Mouse (Mus musculus) kidney, adult 2 months (tissue): ENCODE measurements at regions not wholly inside any gene's neighbourhood (a gene's known extent, or its start where the extent isn't known, plus 50 kb on each side); places are given as distances from the start of the nearest gene placed in this dataset.

Source experiments
- DNase-seq: peaks from one replicate; pipeline ENCODE4 v3.0.0; 2021
- H3K27ac ChIP-seq: fragments of 200-500 bp; 2 replicates; pipeline ENCODE4 v1.5.1; 2012; ENCODE audit warnings: low read depth, low read length, control low read depth, inconsistent platforms; ENCODE audit not compliant: insufficient read depth
- H3K27me3 ChIP-seq: fragments of 200-500 bp; replicated peaks from 2 replicates; pipeline ENCODE4 v1.6.1; 2012; ENCODE audit warnings: mild to moderate bottlenecking, moderate library complexity, low read length, inconsistent platforms; ENCODE audit not compliant: control insufficient read depth, insufficient read depth
- H3K36me3 ChIP-seq: fragments of 200-500 bp; 2 replicates; pipeline ENCODE4 v1.6.1; 2012; ENCODE audit warnings: mild to moderate bottlenecking, moderate library complexity, low read length, inconsistent platforms; ENCODE audit not compliant: control insufficient read depth, insufficient read depth
- H3K4me1 ChIP-seq: fragments of 200-500 bp; 2 replicates; pipeline ENCODE4 v1.6.1; 2011; ENCODE audit warnings: low read length; ENCODE audit not compliant: control insufficient read depth, insufficient read depth
- H3K4me3 ChIP-seq: fragments of 200-500 bp; 2 replicates; pipeline ENCODE4 v1.5.1; 2011; ENCODE audit warnings: mild to moderate bottlenecking, low read depth, low read length, control low read depth; ENCODE audit not compliant: insufficient read depth
- CTCF ChIP-seq: fragments of 200-500 bp; conservative IDR thresholded peaks from 2 replicates; pipeline ENCODE4 v1.5.1; 2011; ENCODE audit warnings: low read depth, mild to moderate bottlenecking, control low read depth, low read length, moderate library complexity, mixed read lengths; ENCODE audit not compliant: insufficient read depth, insufficient read length
- POLR2A ChIP-seq: fragments of 200-500 bp; IDR thresholded peaks from one replicate; pipeline ENCODE4 v1.6.1; 2011; ENCODE audit warnings: low read depth, low read length, control low read depth
- WGBS: fragments of 180-500 bp; shearing (Covaris S2); methylation state at CpG from one replicate; pipeline ENCODE4 v1.1.7; 2018; 5-methylcytosine and 5-hydroxymethylcytosine counted together

DNA sequence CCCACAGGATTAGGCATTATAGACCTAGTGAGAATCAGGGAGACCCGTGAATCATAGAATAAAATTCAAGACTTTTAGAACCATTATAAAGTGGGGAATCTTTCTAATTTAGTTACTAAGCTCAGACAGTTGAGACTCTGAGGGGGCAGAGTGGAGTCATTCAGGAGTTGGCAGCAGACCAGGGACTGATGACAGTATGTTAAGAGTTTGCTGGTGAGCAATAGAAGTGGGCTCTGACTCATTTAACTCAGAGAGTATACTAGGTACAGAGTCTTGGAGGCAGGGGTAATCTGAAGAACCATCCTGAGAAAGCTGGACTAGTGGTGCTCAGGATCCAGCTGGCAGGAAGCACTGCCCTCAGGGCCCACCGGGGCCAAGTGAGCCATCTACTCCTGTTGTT is 184.9 kb upstream of the Npy start:
- DNase-seq = no peak

DNA sequence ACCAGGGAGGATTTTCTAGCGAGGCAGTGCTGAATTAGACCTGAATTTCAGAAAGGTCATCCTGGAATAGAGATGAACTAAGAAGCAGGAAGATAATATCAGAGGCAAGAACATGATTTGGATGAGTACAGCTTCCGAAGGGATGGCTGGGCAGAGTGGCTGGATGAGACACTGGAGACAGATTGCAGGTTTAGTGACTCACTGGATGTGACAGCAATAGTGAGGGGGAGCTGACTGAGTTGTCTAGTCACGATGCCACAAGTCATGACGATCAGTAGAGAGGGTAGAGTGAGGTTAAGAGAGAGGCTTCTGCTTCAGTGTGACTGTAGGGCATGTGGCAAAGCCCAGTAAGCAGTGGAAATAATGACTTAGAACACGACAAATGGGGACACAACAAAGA is 181.3 kb upstream of the Npy start:
- WGBS = 77% methylated on average over 5 of the region's 5 CpGs
- TF ChIP-seq POLR2A = no peak
- no peak for TF ChIP-seq CTCF

More for the DNA sequence above, 184.9 kb upstream of the Npy start:
- no peaks in the 10 kb centered on the region for H3K27me3 ChIP-seq
- WGBS = 79% methylated on average over 2 of the region's 2 CpGs
- no peak overlapping the region for H3K27ac ChIP-seq
- TF ChIP-seq CTCF = no peak
- no peaks in the 10 kb centered on the region for H3K4me1 ChIP-seq
- H3K4me3 ChIP-seq = no peak overlapping the region
- no peaks in the 10 kb centered on the region for H3K36me3 ChIP-seq

DNA sequence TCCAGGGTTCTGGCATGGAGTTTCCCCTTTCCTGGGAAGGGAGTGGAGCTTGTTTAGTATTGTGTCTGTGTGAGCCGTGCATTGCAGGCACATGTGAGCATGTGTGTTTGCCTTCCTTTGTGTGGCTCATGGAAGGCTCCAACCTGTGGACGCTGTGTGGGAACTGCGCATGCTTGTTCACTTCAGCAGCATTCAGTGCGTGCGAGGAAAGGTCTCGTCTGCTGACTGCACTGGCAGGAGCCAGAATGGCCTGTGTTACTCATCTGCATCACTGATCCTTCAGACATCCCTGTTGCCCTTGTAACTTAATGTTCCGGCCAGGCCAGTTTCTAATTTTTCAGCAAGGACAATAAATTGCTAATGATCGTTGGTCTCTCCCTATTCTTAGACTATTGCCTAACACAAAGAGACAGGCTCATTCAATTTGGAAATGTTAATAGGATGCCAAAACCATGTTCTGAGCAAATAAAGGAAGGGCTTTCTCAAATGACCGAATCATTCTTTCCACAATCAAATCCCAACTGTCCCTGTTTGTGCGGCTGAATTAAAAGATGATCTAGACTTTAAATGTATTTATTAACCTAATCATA is 167.9 kb upstream of the Npy start:
- DNase-seq = no peak
- WGBS = 49% methylated on average over 10 of the region's 10 CpGs
- Histone ChIP-seq H3K4me1 (no peaks in the 10 kb centered on the region), H3K27ac (no peak overlapping the region), H3K36me3 (no peaks in the 10 kb centered on the region), H3K4me3 (no peak overlapping the region), H3K27me3 (no peaks in the 10 kb centered on the region)
- TF ChIP-seq POLR2A (no peak), CTCF (no peak)

More for the DNA sequence above, 181.3 kb upstream of the Npy start:
- no peaks in the 10 kb centered on the region for H3K4me1 ChIP-seq
- H3K27me3 ChIP-seq = no peaks in the 10 kb centered on the region
- H3K36me3 ChIP-seq = no peaks in the 10 kb centered on the region
- H3K27ac ChIP-seq = no peak overlapping the region
- DNase-seq = no peak
- no peak overlapping the region for H3K4me3 ChIP-seq

DNA sequence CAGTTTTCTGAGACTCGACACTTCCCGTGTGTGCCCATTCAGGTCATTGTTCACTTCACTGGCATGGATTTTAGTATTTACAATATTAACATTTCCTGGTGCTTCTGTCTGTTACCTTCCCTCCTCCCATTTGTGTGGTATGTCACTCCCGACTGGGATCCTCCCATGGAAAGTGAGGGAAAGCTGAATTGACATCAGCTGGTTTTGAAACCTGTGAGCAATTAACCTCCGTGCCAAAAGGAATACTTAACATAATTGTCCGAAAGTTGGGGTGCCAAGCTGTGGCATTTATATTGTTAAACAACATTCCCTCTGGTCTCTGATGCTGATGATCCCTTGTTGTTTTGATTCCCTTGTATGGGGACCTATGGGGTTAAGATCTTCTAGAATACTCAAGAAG is 167.3 kb upstream of the Npy start:
- H3K4me1 ChIP-seq = no peaks in the 10 kb centered on the region
- H3K27me3 ChIP-seq = no peaks in the 10 kb centered on the region
- H3K4me3 ChIP-seq = no peak overlapping the region
- H3K27ac ChIP-seq = no peak overlapping the region
- DNase-seq = no peak
- no peak for TF ChIP-seq POLR2A
- TF ChIP-seq CTCF = no peak
- 47% methylated on average over 5 of the region's 5 CpGs for WGBS
- H3K36me3 ChIP-seq = no peaks in the 10 kb centered on the region

DNA sequence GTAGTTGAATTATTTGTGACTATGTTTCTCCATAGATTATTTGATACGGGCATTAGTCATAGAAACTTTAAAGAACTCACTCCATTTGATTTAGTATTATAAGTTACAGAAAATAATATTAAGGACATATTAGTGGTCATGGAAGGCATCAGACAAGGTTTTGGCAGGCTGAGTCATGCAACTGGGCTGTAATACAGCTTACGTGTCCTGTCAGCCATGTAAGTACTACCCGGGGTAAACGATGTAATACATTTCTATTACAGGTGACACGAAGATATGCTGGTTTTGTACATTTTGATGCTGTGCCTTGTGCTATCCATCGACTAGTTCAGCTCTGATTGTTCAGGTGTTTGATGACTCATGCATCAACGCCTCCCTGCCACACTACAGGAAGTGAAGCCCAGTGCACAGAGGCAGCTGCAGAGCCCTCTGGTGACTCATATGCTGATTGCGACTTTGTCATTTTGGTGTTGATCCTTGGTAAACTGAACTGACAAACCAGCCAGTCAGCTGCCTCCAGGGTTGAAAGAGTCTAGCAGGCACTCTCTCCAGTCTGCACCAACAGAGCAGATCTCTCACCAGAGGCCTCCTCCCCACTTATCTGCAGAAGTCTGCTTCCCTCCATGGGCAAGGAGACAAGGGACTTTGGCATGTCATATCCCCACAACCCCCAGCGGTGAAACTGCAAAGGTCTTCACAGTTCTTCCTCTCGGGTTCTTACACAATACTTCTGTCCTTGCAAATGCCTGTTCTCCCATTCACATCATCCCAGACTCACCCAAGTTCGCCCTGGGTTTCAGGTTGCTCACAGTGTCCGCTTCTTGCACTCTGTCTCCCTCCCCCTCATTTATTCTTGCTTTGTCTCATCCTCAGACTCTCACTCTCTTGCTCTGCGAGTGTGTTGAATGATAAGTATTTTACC is 165.9 kb upstream of the Npy start:
- no peak overlapping the region for H3K4me3 ChIP-seq
- no peaks in the 10 kb centered on the region for H3K4me1 ChIP-seq
- TF ChIP-seq CTCF (no peak), POLR2A (no peak)
- H3K36me3 ChIP-seq = no peaks in the 10 kb centered on the region
- WGBS = 56% methylated on average over 13 of the region's 13 CpGs
- no peaks in the 10 kb centered on the region for H3K27me3 ChIP-seq
- no peak for DNase-seq
- no peak overlapping the region for H3K27ac ChIP-seq

DNA sequence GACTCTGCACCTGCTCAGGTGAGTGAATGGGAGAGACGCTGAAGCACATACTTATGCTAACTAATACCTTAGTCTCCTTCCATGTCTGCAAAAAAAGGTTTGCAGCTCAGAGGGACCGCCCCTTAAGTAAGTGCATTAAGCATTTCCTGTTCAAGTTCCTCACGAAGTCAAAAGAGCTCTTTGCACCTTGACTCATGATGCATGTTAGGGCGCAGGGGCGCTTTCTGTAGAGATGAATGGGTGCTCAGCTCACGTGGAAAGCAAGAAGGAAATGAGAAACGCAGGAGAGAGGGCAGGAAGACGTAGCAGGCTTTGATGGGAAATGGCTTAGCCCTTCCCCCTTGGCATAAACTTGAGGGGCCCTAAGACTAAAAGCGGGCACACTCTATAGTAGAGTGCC is 164.5 kb upstream of the Npy start:
- H3K4me3 ChIP-seq = no peak overlapping the region
- WGBS = 69% methylated on average over 9 of the region's 9 CpGs
- H3K36me3 ChIP-seq = no peaks in the 10 kb centered on the region
- no peak for TF ChIP-seq CTCF
- TF ChIP-seq POLR2A = no peak
- H3K27me3 ChIP-seq = no peaks in the 10 kb centered on the region
- no peak overlapping the region for H3K27ac ChIP-seq
- no peak for DNase-seq
- no peaks in the 10 kb centered on the region for H3K4me1 ChIP-seq

DNA sequence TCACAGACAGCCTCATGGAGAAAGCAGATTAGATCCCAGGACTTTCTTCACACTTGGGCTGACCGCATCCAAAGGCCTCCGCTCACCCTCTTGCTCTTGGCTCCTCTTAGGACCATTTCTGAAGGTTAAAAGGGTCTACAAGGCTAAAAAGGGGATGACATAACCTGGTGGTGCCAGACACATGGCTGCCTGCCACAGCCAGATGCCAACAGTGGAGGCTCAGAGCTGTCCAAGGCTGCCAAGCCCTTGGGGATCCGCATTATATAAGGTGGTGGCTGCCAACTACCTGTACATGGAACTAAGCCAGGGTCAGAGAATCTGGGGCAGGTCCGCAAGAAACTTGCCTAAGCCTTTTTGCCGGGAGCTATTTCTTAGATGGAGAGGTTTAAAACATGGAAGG is 151.5 kb upstream of the Npy start:
- peak; percentile 57 for DNase-seq
- Histone ChIP-seq H3K36me3 (no peaks in the 10 kb centered on the region), H3K27ac (no peak overlapping the region), H3K4me3 (no peak overlapping the region), H3K27me3 (no peaks in the 10 kb centered on the region), H3K4me1 (no peaks in the 10 kb centered on the region)
- no peak for TF ChIP-seq CTCF
- TF ChIP-seq POLR2A = no peak
- WGBS = 66% methylated on average over 5 of the region's 5 CpGs
